Mouse (Mus musculus) kidney, postnatal 0 days (tissue): ENCODE data around the gene Cphx2. TPM values are rescaled to one million over a fixed set of nuclear protein-coding genes. Genes with fewer than 3 reads are reported as not detected.
"Not testable (repeated sequence)": the region's sequence is repeated elsewhere in the genome, so short reads cannot be mapped to it uniquely, and the experiment has no call there.

Experiments
- ATAC-seq: fragments of 200-750 bp; cut with Nextera tagmentation; replicated peaks from 2 replicates; pipeline ENCODE4 v1.8.0; 2017; ENCODE audit warnings: low read depth, moderate number of reproducible peaks, moderate TSS enrichment, moderate library complexity; ENCODE audit not compliant: low FRiP score
- DNase-seq: peaks from one replicate; pipeline ENCODE4 v3.0.0-alpha.2; 2016; ENCODE audit warnings: low spot score
- H3K27ac ChIP-seq: fragments of 300-500 bp; sonication (generic); 2 replicates; pipeline ENCODE4 v1.5.1; 2014; ENCODE audit warnings: mild to moderate bottlenecking
- H3K27me3 ChIP-seq: fragments of 300-500 bp; sonication (generic); 2 replicates; pipeline ENCODE4 v1.6.1; 2014; ENCODE audit warnings: low read length, mixed read lengths; ENCODE audit not compliant: insufficient read depth
- H3K36me3 ChIP-seq: fragments of 300-500 bp; sonication (generic); 2 replicates; pipeline ENCODE4 v1.6.1; 2014; ENCODE audit warnings: low read length, mixed read lengths; ENCODE audit not compliant: insufficient read depth
- H3K4me1 ChIP-seq: fragments of 300-500 bp; sonication (generic); replicated peaks from 2 replicates; pipeline ENCODE4 v1.6.1; 2014; ENCODE audit warnings: antibody characterized with exemption, low read length, mixed read lengths; ENCODE audit not compliant: insufficient read depth
- H3K4me2 ChIP-seq: fragments of 300-500 bp; sonication (generic); 2 replicates; pipeline ENCODE4 v1.6.1; 2014; ENCODE audit warnings: mild to moderate bottlenecking, low read length, moderate library complexity, mixed read lengths
- H3K4me3 ChIP-seq: fragments of 300-500 bp; sonication (generic); replicated peaks from 2 replicates; pipeline ENCODE4 v1.5.1; 2014; ENCODE audit warnings: low read depth, low read length
- H3K9ac ChIP-seq: fragments of 300-500 bp; sonication (generic); 2 replicates; pipeline ENCODE4 v1.6.1; 2014; ENCODE audit warnings: low read depth, low read length
- H3K9me3 ChIP-seq: fragments of 300-500 bp; sonication (generic); replicated peaks from 2 replicates; pipeline ENCODE4 v1.6.1; 2016; ENCODE audit warnings: low read length, inconsistent platforms, mixed read lengths
- WGBS: fragments of 180-500 bp; shearing (Covaris S2); extraction: QIAGEN DNeasy Blood & Tissue Kit; methylation state at CpG from one replicate; pipeline ENCODE4 v1.1.7; 2014; 5-methylcytosine and 5-hydroxymethylcytosine counted together
- polyA plus RNA-seq: library from polyadenylated mRNA; unstranded; fragments of >200 nt; fragmentation: Nextera tagmentation; extraction: Ambion mirVana; gene quantifications from 2 replicates; pipeline ENCODE4 v1.2.1, GENCODE M21; 2015

The Cphx2 gene
- not detected in 2 replicates for polyA plus RNA-seq

DNA sequence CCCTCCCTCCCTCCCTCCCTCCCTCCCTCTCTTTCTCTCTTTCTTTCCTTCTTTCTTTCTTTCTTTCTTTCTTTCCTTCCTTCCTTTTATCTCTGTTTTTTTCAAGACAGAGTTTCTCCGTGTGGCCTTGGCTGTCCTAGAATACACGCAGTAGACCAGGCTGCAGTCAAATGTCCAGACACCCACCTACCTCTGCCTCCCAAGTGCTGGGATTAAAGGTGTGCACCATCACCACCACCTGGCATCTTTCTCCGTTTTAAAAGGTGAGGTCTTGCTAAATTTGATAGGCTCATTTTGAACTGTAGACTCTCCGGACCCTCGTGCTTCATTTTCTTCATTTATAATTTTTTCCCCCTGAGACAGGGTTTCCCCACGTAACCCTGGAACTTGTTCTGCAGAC, at the start of gene Cphx2:
Cphx2 (plus strand) TSS at position 301 of the 400 bp plus-strand sequence.
- not testable (repeated sequence) for H3K9ac ChIP-seq, H3K4me3 ChIP-seq, H3K36me3 ChIP-seq, DNase-seq, H3K27me3 ChIP-seq, H3K4me1 ChIP-seq, H3K9me3 ChIP-seq, H3K4me2 ChIP-seq, ATAC-seq, H3K27ac ChIP-seq
- no CpG with 5 or more reads among the region's 6 CpGs for WGBS

DNA sequence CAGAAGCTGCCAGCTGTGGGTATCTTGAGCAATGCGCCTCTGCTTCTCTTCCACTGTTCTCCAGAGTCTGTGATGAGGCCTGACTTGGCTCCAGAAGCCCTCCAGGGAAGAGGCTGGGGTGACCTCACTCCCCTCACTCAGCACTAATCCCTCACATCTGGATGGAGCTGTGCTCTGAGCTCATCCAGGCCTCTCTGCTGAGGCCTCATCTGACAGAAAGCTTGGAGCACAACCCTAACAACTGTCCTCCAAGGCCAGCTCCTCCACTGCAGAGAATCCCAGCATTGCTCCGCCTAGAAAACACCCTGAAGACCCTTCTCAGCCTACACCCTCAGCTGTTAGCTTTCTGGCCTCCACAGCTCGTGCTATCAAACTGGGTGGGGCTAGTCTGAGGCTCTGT, 47.0 kb upstream of the Cphx2 start:
- ATAC-seq, H3K9ac ChIP-seq, DNase-seq, H3K4me1 ChIP-seq, H3K9me3 ChIP-seq, H3K36me3 ChIP-seq, H3K4me3 ChIP-seq, H3K27ac ChIP-seq, H3K27me3 ChIP-seq, H3K4me2 ChIP-seq: not testable (repeated sequence)
- no CpG with 5 or more reads among the region's 3 CpGs for WGBS

DNA sequence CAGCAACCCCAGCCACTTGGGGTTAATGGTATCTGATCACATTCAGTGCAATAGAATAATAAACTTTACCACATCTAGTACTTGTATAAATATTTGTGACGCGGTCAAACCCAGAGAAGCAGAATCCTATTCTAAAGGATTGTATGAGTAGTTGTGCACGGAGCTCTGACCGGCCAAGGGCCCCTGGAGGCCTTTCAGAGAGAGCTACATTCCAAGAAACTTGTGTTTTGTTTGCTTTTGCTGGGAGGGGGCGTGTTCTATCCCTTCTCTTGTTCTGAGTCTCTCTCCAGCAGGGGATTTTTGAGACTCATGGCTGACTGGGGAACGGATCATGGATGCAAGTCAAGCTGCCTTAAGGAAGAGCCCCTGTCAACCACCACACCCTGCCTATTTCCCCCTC, 45.9 kb upstream of the Cphx2 start:
- not testable (repeated sequence) for ATAC-seq, H3K4me3 ChIP-seq, H3K4me1 ChIP-seq, H3K4me2 ChIP-seq, H3K9me3 ChIP-seq, H3K36me3 ChIP-seq, DNase-seq, H3K27me3 ChIP-seq, H3K9ac ChIP-seq, H3K27ac ChIP-seq
- no CpG with 5 or more reads among the region's 6 CpGs for WGBS

DNA sequence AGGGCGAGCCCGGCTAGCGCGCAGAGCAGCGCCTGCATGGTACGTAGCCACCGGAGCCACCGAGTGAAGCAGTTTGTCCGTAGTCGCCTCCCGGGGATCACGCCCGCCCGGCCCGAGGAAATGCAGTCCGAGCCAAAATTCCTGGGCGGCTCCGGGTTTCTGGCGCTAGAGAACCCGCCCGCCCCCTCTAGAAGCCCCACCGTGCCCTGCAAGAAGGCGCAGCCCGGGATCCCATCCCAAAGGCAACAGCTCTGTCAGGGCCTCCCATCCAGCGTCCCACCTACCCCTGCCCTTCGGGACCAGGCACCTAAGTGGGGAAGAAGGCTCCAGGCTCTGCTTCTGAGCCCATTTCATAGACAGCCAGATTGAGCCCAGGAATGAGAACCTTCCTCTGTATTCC, 38.7 kb upstream of the Cphx2 start, which contains the start of gene Gm9780:
Gm9780 (minus strand) TSS at position 101 of the 400 bp plus-strand sequence.
- not testable (repeated sequence) for H3K36me3 ChIP-seq, H3K9ac ChIP-seq, H3K4me2 ChIP-seq, H3K27me3 ChIP-seq, H3K4me3 ChIP-seq, H3K27ac ChIP-seq, H3K4me1 ChIP-seq, H3K9me3 ChIP-seq, DNase-seq, ATAC-seq
- WGBS = no CpG with 5 or more reads among the region's 26 CpGs

DNA sequence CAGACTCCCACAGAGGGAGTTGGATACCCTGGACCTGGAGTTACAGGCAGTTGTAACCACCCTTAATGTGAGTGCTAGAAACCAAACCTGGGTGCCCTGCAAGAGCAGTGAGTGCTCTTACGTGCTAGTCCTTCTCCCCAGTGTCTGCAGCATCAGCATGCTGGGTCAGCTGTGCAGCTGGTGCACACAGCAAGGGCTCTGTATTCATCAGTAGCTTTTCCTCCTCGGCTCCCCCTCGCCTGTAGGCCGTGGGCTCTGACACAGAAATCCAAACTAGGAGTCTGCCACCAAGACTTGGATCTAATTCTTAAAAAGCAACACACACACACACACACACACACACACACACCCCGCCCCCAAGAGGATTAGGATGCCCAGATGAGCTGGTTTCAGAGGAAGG, 36.3 kb upstream of the Cphx2 start:
- no CpG with 5 or more reads among the region's 5 CpGs for WGBS

DNA sequence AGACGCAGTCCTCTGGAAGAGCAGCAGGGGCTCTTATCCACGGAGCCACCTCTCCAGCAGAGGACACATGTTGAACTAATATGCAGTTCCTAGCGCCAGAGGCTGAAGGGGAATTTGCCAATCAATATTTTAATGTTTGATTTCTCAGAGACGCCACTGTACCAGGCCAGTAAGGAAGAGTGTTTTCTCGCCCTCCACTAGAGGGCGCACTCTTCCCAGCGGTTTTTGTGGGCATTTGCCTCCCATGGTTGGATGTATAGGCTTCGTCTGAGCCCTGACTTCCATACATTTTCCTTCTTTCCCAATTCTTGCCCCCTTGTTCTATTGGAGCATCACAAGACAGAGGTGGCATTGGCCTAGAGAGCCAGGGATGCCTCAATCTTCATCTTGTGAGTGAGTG, 34.3 kb upstream of the Cphx2 start:
- not testable (repeated sequence) for H3K27ac ChIP-seq, H3K4me2 ChIP-seq, H3K9ac ChIP-seq, H3K27me3 ChIP-seq, H3K4me3 ChIP-seq, ATAC-seq, H3K36me3 ChIP-seq, H3K9me3 ChIP-seq, DNase-seq, H3K4me1 ChIP-seq
- WGBS = no CpG with 5 or more reads among the region's 8 CpGs

More for the DNA sequence above, 36.3 kb upstream of the Cphx2 start:
- not testable (repeated sequence) for DNase-seq, H3K9me3 ChIP-seq, H3K36me3 ChIP-seq, H3K4me2 ChIP-seq, ATAC-seq, H3K4me3 ChIP-seq, H3K27me3 ChIP-seq, H3K4me1 ChIP-seq, H3K9ac ChIP-seq, H3K27ac ChIP-seq

DNA sequence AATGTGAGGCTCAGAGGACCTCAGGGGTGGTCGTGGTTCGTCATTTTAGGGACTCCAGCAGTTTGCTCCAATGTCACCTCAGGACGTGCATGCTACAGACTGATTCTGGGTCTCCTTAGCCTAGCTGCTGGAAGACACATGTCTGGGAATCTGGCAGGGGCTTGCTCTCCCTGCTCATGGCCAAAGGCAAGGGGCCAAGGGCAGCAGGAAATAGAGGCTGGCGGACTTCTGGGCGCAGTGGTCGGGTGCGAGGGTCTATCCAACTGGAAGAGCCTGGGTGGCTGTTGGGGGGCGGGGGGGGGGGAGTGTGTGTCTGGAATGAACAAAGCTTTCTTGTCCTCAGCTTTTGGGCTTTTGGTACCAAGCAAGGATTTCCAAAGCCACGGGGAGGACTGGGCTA, 32.5 kb upstream of the Cphx2 start:
- not testable (repeated sequence) for H3K4me2 ChIP-seq, H3K36me3 ChIP-seq, H3K27ac ChIP-seq, H3K4me1 ChIP-seq, H3K4me3 ChIP-seq, H3K9ac ChIP-seq, H3K9me3 ChIP-seq, DNase-seq, H3K27me3 ChIP-seq, ATAC-seq
- no CpG with 5 or more reads among the region's 9 CpGs for WGBS

DNA sequence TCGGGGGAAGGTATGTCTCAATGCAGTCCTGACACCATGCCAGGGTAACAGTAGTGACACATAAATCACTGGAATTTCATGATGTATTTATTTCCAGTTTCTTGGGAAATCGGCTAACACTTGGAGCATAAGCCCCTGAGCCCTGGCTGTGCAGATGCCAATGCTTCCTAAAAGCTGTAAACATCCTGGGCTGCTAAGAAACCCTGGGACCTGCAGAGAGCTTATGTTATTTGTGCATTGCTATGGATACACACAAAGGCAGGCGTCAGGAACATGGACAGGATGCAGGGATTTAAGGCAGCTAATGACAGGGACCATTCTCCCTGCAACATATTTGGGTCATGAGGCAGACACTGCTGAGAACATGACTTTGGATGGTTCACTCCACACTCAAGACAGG, 23.1 kb upstream of the Cphx2 start:
- not testable (repeated sequence) for H3K9me3 ChIP-seq, H3K9ac ChIP-seq, H3K4me2 ChIP-seq, H3K27ac ChIP-seq, ATAC-seq, H3K4me1 ChIP-seq, H3K36me3 ChIP-seq, H3K4me3 ChIP-seq, DNase-seq, H3K27me3 ChIP-seq
- WGBS = no CpG with 5 or more reads among the region's 3 CpGs

DNA sequence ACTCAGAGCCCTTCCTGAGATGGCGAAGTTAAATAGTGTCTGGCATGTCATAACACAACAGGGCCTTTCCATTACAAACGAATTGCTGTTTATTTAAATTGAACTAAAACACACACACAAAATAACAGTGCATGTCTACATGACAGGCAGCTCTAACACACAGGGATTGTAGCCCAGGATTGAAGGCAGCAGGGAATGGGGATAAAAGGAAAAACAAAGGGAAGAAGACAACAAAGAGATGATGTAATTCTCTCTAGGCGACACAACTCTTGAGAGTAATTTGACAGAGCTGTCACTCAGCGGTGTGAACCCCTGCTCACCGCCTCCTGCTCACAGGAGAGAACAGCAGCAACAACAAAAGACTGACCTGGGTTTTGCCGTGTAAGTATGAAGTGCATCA, 22.0 kb upstream of the Cphx2 start:
- not testable (repeated sequence) for H3K4me3 ChIP-seq, DNase-seq, H3K9me3 ChIP-seq, H3K36me3 ChIP-seq, H3K4me2 ChIP-seq, H3K4me1 ChIP-seq, ATAC-seq, H3K27ac ChIP-seq, H3K27me3 ChIP-seq, H3K9ac ChIP-seq
- WGBS = no CpG with 5 or more reads among the region's 6 CpGs
